In genomic region chr1:41427853-41428252, GRCm38 (mm10) we compare ENCODE assay signal across 12 mouse cellular contexts.
DNase-seq lines count a peak whose midpoint lies in the region; ATAC-seq lines count a peak whose summit lies in the region.
"Had no signal": no experiment of that assay in that cellular context is flagged by ENCODE, and none has a peak within 500 bp of the region (broad histone marks: within the 10 kb centered on the region; RNA-seq: fewer than 3 reads in every experiment).

No protein-coding gene starts in this region.

- no peak overlapping the region for H3K4me3 ChIP-seq in embryonic facial prominence, embryonic 14.5 days (ENCODE audit: low read depth, low read length)
- H3K4me3 ChIP-seq in embryonic facial prominence, embryonic 10.5 days: no peak overlapping the region
- no peak overlapping the region for H3K4me3 ChIP-seq in kidney, embryonic 14.5 days (ENCODE audit: low read length)
- H3K4me3 ChIP-seq: limb, embryonic 10.5 days had no signal

- H3K4me2 ChIP-seq in embryonic facial prominence, embryonic 14.5 days (ENCODE audit: low read depth, low read length): no peak overlapping the region
- no peak overlapping the region for H3K4me2 ChIP-seq in kidney, embryonic 14.5 days (replicated peaks; ENCODE audit: low read depth, low read length)

- no peak overlapping the region for H3K27ac ChIP-seq in embryonic facial prominence, embryonic 14.5 days (replicated peaks; ENCODE audit: low read depth, low read length)
- no peak overlapping the region for H3K27ac ChIP-seq in embryonic facial prominence, embryonic 10.5 days (replicated peaks)
- no peak overlapping the region for H3K27ac ChIP-seq in kidney, embryonic 14.5 days (ENCODE audit: low read depth, low read length)
- H3K27ac ChIP-seq: limb, embryonic 10.5 days had no signal

- no peaks in the 10 kb centered on the region for H3K36me3 ChIP-seq in embryonic facial prominence, embryonic 14.5 days (ENCODE audit: control insufficient read depth, insufficient read depth, low read length)
- no peaks in the 10 kb centered on the region for H3K36me3 ChIP-seq in embryonic facial prominence, embryonic 10.5 days (replicated peaks)
- H3K36me3 ChIP-seq in kidney, embryonic 14.5 days (ENCODE audit: control insufficient read depth, insufficient read depth, low read length): no peaks in the 10 kb centered on the region
- H3K36me3 ChIP-seq: G1E; limb, embryonic 10.5 days had no signal

- no peak for ATAC-seq in embryonic facial prominence, embryonic 14.5 days (ENCODE audit: low read depth)
- ATAC-seq in kidney, embryonic 14.5 days (ENCODE audit: low FRiP score, low TSS enrichment): no peak
- no peak for ATAC-seq in megakaryocyte progenitor cell, adult 5-6 weeks (replicated peaks; ENCODE audit: poor library complexity)
- ATAC-seq: activated CD4-positive, CD25-positive, alpha-beta regulatory T cell, adult 4 months had no signal

- DNase-seq in embryonic facial prominence, embryonic 14.5 days (ENCODE audit: low spot score): peak; percentile 14
- no peak for DNase-seq in embryonic facial prominence, embryonic 10.5 days (ENCODE audit: low spot score)
- DNase-seq in kidney, postnatal 14 days: peak; percentile 11
- peak; percentile 24 for DNase-seq in right cerebral cortex, postnatal 4 days
- DNase-seq in right cerebral cortex, postnatal 25 days: no peak
- no peak for DNase-seq in embryo, embryonic 10 days (ENCODE audit: low spot score)
- DNase-seq: gastrocnemius, postnatal 25 days had no signal

- H3K9ac ChIP-seq in embryonic facial prominence, embryonic 14.5 days (ENCODE audit: low read depth, low read length): no peak overlapping the region
- H3K9ac ChIP-seq in kidney, embryonic 14.5 days (ENCODE audit: low read depth, low read length): no peak overlapping the region

- H3K27me3 ChIP-seq in embryonic facial prominence, embryonic 14.5 days (replicated peaks; ENCODE audit: control insufficient read depth, insufficient read depth, low read length): no peaks in the 10 kb centered on the region
- no peaks in the 10 kb centered on the region for H3K27me3 ChIP-seq in embryonic facial prominence, embryonic 10.5 days (replicated peaks; ENCODE audit: low read depth, poor library complexity, severe bottlenecking)
- no peaks in the 10 kb centered on the region for H3K27me3 ChIP-seq in kidney, embryonic 14.5 days (ENCODE audit: control insufficient read depth, insufficient read depth, low read length)

- WGBS in embryonic facial prominence, embryonic 14.5 days: 61% methylated on average over 6 of the region's 6 CpGs
- 87% methylated on average over 6 of the region's 6 CpGs for WGBS in embryonic facial prominence, embryonic 10.5 days
- 57% methylated on average over 6 of the region's 6 CpGs for WGBS in kidney, embryonic 14.5 days

- no peaks in the 10 kb centered on the region for H3K4me1 ChIP-seq in embryonic facial prominence, embryonic 14.5 days (ENCODE audit: control insufficient read depth, insufficient read depth, low read length)
- 0 out of 2 replicates have a peak, but pooled peaks cover 4% of the 10 kb centered on the region for H3K4me1 ChIP-seq in embryonic facial prominence, embryonic 10.5 days
- no peaks in the 10 kb centered on the region for H3K4me1 ChIP-seq in kidney, embryonic 14.5 days (ENCODE audit: control insufficient read depth, insufficient read depth, low read length)
- H3K4me1 ChIP-seq: limb, embryonic 10.5 days had no signal

- no peaks in the 10 kb centered on the region for H3K9me3 ChIP-seq in embryonic facial prominence, embryonic 14.5 days (ENCODE audit: control insufficient read depth, low read length)
- H3K9me3 ChIP-seq in embryonic facial prominence, embryonic 10.5 days: no peaks in the 10 kb centered on the region
- H3K9me3 ChIP-seq in kidney, embryonic 14.5 days (ENCODE audit: control insufficient read depth, low read length): no peaks in the 10 kb centered on the region
- H3K9me3 ChIP-seq: limb, embryonic 10.5 days had no signal

Comparison
In these comparisons a context has a peak if more than half of its experiments do, and no peak if none do; other contexts are left out.
1. DNase-seq: peak in embryonic facial prominence, embryonic 14.5 days (single experiment), kidney, postnatal 14 days (single experiment) and right cerebral cortex, postnatal 4 days (single experiment); none in embryonic facial prominence, embryonic 10.5 days (single experiment), right cerebral cortex, postnatal 25 days (single experiment) and embryo, embryonic 10 days (single experiment).